Mouse (Mus musculus): ENCODE measurements around the gene Stat5a.

Stat5a gene

DNA sequence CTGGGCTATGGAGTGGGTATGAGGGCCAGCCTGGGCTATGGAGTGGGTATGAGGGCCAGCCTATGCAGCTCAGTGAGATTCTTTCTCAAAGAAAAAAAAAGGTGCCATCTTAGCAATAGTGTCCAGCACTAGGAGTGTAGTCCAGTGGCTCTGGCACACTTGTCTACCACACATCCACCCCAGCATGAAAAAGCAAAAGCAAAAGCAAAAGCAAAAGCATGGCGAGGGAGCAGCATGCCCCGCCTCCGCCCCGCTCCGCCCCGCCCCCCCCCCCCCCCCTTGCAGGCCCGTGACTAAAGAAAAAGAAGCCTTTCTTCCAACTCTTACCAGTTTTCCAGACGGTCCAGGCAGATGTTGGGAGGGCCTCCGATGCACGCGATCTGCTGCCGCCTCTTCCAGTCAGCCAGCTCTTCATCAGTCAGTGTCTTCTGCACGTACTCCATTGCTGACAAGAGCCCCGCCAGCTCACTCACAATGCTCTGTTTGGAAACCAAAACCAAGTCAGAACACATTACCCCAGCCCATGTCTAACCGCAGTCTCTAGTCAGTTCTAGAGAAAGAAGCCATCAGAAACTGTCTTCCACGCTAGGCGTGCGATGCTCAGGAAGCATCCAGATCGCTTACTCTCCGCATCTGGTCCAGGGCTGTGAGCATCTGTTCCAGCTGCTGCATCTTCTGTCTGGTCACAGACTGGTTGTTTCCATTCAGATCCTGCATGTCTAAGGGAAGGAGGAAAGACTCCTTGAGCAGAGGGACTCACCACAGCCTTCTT, 45.6 kb downstream of the Stat5a start:
- no peak for DNase-seq

DNA sequence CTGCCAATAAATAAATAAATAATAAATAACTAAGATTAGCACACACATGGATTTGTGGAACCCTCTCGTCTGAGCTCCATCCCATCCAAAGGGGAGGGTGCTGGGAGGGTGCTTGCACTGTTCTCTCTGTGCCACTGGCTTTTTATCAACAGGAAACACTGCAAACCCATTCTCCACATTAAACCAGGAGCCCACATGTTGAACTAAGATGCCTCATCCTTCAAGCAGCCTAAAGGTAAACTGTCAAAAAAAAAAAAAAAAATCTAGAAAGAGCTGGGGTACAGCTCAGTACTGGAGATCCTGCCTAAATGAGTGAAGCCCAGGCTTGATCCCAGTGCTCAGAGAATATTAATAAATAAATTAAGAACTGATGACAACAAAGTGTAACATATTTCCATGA, 46.8 kb downstream of the Stat5a start:
- no peak for DNase-seq

DNA sequence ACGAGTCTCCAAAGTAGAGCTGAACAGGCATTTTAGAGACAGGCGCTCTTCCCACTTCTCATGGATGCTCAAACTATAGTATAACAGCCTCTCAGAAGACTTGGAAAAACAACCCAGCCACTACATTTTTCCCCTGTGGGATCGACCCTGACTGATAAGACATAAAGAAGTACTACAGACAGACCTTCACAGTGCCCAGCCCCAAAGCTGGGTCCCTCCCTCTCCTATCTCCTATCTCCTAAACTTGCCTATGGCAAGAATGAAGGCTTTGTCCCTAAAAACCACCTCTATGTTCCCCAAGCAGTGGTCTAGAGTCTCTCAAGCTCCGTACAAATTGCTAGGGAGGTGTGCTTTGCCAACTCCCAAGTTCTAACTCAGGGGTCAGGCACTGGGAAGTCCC, 47.7 kb downstream of the Stat5a start:
- DNase-seq: no peak

DNA sequence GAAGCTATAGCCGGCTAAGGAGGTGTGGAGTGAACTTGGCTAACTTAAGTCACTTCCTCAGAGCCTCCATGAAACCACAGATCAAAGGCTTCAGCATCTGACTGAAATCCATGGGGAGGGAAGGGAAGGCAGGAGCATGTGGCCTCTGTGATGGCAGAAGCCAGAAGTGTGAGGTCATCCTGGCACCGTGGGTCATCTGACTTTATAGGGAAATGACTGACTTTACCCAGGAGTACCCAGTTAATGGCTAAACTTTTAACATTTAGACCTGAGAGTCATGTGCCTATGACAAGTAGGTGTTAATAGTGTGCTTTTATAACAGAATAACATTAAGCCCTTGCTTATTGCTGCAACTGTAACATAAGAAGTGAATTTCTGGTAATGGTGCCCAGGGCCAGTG, 49.0 kb downstream of the Stat5a start:
- no peak for DNase-seq

DNA sequence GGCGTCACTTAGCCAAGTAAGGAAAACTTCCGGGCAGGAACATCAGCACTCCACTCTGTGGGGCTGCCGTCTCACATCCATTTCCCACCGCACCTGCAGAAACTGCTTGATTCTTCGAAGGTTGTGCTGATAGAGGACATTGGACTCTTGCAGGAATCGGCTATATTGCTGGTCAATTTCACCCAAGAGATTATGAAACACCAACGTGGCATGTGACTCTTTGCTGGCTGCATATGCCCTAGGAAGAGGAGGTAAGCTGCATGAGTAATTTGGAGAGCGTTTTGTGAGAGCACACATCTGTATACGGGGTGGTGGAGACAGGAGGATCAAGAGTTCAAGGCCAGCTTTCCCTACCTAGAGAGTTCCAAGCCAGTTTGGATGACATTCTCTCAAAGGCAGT, 49.4 kb downstream of the Stat5a start:
- no peak for DNase-seq

DNA sequence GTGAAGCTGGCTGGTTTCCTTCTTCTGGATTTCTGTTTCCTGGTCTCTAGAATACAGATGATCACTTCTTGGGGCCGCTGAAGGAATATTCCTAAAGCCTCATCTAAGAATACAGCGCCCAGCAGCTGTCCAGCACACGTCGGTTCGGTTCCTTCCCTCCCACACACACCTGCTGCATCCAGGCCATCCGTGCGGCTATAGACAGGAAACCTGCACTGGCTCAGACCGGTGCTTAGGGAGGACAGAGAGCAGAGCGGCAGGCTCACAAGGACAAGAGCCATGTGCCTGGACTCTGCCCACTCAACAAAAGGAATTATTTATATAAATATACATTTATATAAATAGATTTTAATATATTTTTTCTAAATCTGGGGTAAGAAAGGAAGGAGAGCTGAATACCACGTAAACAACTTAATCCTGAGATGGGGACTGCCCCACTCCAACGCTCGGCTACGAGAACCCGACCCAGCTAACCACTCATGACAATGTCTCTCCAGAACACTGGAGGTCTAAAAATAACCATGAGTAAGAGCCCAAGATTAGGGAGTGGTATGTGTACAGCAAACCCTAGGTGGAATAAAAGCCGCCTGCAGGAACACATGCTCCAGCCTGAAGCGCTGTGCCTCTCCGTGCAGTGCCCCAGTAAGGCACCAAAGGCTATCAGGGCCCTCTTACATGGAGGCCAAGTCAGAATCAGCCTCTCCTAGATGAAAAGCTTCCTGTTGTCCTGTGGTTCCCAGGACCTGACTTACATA, 53.4 kb downstream of the Stat5a start:
- no peak for DNase-seq

DNA sequence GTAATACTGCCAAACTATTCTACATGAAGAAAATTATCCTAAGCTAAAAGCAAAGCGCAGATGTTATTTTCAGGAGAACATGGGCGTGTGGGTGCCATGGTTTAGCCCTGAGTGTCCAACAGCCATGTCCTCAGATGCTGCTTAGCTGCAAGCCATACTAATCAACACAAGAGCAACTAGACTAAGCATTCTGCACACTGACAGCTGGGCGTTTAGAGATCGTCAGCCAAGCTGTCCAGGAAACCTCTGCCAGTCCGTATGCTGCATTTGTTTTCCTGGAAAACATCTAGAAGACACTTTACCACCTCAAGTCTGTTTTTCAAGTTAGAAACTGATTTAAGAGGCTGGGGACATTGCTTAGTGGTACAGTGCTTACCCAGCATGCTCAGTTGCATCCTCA, 55.3 kb downstream of the Stat5a start:
- DNase-seq: no peak

DNA sequence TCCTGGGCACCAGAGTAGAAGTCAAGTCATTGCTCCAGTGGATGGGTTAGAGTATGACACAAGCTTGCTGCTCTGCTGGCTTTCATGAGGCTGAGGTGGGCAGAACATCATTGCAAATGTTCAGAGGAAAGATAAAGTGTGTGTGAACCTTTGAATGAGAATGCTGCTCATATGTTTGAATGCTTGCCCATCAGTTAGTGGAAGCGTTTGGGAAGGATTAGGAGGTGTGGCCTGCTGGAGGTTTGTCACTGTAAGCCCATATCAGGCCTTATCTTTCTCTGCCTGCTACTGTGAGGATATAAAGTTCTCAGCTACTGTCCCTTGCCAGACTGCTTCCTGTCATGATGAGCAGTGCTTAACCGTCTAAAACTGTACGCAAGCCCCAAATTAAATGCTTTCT, 55.9 kb downstream of the Stat5a start:
- DNase-seq: no peak

DNA sequence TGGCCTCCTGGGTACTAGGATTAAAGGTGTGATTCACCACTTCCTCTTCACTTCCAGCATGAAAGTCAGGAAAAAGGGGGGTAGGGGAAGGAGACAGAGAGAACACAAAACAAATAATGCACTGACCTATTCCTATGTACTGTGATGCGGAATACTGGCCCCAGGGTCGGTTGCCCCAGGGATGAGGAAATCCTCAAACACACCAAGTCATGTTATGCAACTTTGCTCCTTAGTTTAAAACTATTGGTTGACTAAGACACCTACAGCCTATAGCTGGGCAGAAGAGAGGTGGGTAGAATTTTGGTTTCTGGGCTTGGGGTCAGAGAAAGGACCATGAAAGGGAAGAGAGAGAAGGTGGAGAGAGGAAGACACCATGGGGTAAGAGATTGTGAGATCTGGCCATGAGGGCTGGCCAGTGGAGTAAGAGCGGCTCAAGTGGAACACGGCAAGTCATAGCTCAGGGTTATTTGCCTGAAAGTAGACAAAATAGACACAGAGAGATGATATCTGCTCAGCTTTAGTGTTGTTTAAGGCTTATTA, 57.4 kb downstream of the Stat5a start:
- DNase-seq: no peak

DNA sequence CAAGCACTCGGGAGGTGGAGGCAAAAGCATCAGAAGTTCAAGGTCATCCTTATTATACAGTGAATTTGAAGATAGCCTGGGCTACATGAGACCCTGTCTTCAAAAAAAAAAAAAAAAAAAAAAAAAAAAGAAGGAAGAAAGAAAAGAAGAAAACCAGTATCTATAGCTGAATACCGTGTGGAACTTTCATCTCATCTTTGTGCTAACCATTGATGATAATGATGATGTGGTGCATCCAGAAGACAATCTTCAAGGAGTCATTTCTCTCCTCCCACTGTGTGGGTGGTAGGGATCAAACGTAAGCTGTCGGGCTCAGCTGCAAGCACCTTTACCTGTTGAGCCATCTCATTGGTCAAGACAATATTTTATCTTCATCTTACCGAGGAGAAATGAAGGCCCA, 58.9 kb downstream of the Stat5a start:
- no peak for DNase-seq

DNA sequence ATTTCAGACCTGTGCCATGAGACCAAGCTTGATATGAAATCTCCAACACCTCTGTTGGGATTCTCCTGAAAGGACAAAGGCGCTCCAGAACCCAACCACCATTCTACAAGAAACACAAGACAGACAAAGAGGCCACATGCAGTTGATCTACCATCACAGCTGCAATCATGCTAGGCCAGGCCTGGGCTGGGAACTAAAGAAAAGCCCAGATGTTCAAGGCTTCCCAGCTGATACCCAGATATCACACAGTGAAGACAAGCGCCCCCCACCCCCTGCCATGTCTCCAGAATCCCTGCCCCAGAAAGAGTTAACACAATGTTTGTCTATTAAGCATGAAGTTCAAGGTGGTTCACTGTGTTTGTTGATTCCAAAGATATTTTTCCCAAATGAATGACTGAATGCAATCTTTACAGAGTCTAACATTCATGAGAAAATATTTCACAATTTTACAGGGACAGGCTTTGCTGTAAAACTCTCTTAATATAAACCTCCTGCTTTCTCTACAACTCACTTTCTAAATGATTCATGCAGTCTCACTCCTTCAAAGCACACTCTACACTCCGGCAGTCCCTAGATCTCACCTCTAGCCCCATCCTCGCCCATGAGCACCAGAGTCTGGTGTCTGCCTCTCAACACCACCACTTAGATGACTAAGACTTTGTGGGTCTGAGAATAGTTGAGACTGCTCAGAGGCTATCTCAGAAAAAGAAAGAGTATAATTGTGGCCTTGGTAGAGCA, 61.9 kb downstream of the Stat5a start:
- DNase-seq: no peak

DNA sequence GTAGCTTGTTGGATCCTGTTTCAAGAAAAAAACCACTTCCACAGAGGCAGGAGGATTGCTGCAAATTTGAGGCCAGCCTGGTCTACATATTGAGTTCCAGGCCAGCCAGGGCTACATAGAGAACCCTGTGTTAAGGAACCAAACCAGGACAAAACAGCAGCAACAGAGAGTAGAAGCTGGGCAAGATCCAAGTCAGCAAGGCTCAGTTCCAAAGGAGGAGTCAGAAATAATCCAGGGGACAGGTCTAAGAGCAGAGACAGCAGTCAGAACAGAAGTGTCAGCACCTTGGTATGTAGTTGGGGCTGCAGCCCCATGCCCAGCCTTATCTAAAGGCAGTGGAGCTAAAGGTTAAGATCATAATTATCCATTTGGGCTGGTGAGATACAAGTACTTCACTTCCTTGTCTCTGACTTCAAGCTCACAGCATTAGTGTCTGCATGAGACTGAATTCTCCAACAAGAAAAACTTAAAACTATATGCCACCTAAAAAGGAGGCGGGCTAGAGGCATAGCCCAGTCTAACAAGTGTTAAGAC, 65.3 kb downstream of the Stat5a start:
- DNase-seq: no peak

DNA sequence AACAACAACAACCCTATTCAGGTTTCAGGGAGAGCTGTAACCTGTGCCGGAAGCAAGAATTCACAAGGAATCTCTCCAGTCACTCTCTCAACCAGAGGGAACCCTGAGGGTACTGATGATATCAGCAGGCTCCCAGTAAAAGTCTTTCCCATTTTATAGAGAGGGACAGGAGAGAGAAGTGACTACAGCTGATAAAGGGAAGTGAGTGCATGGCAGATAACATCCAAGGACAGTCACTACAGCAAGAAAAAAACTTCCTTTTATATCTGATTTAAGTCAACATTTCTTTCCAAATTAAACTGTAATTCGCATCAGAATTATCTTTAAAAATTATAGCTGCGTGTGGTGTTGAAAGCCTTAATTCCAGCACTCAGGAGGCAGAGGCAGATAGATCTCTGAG, 68.2 kb downstream of the Stat5a start:
- no peak for DNase-seq

DNA sequence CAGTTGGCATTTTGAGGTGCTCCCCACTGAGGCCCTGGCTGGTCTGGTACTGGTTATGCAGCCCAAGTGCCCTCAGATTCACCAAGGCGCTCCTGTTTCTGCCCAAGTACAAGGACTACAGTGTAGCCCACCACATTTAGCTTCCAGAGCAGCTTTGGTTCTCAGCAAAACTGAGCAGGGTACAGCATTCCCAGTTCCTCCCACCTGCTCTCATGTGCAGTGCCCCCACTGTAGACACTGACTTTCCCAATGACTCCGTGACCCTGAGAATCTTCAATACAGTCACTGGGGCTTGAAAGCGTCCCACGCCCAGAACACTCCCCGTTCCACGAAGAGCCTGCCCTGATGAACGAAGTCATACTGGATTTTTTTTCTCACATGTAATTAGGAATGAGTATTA, 71.5 kb downstream of the Stat5a start:
- DNase-seq: no peak

DNA sequence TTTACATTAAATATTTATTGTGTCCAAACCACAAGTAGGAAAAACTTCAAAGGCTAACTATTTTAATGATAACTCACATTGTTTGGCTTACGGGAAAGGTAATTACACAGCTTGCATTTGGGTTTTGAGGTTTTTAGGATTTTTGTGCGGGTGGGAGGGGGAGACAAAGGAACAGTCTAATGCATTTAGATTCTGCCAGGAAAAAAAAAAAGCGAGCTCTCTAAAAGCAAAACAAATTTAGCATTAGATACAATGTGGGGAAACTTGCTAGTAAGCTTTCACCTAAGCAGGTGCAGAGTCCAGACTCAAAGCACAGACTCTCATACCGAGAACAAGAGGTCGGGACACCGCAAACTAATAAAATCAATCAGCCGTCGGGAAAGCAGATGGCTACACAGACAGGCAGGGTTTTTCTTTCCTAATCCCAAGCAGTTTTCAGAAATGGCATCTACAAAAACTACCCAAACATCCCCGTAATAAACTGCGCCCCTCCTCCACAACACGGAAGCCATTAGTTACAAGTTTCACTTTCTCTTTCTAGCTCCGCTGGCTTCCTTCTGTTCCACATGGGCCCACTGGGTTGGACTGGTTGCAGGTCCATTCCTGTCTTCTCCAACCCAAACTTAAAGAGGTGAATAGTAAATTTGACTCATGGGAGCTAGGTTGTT, 72.2 kb downstream of the Stat5a start:
- DNase-seq: no peak

Data from cerebellum, postnatal 25 days (tissue).